Mouse (Mus musculus): ENCODE data around the gene Nop53.

GRCm38 (mm10) chr7:15948381-15948941 lies 2.6 kb upstream of the Nop53 start:
- TF ChIP-seq GATA1 (IDR thresholded peaks at IDR 0.05; ENCODE audit: borderline replicate concordance, low read length) = no peak
- TF ChIP-seq FLI1 (IDR thresholded peaks at IDR 0.05; ENCODE audit: low read length) = no peak
